Mouse (Mus musculus) kidney, adult 9 months (tissue): Measurements from ENCODE around the gene Mmgt2.
A peak's percentile ranks its signal among the peaks of the same experiment; 100 is the strongest.

ENCODE experiments used
- DNase-seq: peaks from one replicate; pipeline ENCODE4 v3.0.0; 2022

The Mmgt2 gene

GRCm38 (mm10) chr11:62648591-62649391 is at the start of gene Mmgt2:
Gene Mmgt2 (plus strand): TSS chr11:62648664.
- peak; percentile 95 for DNase-seq

DNA sequence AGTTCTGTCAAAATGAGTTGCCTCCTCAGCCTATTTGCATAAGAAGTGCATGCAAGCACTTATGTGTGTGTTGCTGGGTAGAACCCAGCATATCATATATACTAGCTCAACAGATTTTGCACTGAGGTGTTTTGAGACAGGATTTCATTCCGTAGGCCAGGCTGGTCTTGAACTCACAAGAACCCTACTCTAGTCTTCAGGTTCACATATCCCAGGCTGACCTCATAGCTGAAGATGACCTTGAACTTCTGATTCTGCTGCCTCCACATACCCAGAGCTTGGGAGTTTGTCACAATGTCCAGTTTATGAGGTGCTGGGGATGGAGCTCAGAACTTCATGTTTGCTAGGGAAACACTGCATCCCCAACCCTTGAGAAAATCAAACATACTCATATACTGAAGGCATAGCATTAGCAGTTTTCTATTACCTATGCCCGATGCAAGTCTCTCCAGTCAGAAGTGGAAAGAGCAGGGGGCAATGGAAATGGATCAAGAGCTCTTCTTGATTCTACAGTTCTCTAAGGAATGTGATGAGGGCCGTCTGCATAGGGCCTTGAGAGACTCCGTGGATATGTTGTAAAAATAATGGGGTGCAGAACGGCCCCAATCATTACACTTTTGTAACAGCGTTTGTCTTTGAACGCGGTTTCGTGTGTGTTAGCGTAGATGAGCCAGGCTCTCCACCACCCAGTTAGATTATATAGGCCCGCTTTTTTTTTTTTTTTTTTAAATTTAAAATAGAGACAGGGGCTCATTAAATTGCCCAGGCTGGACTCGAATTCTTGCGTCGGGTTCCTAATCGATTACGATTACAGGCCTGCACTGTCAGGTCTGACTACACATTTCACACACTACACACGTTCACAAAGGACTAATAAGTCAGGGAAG is 46.5 kb upstream of the Mmgt2 start:
- no peak for DNase-seq

DNA sequence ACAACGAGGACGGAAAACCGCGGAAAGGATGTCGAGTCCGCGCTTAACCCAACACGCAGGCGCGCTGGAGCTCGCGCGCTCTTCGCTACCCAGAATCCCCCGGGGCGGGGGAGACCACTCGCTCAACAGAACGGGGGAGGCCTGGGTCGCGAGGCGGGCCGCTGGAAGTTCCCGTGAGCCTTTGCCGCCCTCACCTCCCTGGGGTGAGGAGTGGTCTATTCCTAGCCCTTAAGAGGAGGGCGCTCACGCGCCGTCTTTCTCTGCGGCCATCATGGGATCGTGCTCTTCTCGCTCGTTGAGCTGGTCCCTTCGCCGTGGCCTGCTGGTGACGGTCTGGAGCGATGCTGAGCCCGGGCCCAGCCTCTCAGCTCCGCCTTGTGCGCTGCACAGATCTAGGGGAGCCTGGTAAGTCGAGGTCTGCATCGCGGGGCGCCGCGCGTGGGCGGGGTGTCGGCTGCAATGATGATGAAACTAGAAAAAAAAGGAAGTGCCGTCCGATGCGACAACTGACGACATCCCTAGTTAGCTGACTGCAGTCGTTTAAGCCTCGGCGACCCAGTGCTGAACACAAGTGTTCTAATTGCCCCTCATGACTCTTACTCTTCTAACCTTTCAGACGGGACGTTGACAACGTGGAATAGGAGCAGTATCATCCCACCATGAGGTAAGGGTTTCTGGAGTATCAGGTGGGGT is 45.7 kb upstream of the Mmgt2 start:
- peak; percentile 97 for DNase-seq

- DNase-seq, result peak; percentile 63
Measured at GRCm38 (mm10) chr11:62603312-62604056, 45.0 kb upstream of the Mmgt2 start.

GRCm38 (mm10) chr11:62604123-62604706 is 44.2 kb upstream of the Mmgt2 start:
- DNase-seq, result no peak

DNA sequence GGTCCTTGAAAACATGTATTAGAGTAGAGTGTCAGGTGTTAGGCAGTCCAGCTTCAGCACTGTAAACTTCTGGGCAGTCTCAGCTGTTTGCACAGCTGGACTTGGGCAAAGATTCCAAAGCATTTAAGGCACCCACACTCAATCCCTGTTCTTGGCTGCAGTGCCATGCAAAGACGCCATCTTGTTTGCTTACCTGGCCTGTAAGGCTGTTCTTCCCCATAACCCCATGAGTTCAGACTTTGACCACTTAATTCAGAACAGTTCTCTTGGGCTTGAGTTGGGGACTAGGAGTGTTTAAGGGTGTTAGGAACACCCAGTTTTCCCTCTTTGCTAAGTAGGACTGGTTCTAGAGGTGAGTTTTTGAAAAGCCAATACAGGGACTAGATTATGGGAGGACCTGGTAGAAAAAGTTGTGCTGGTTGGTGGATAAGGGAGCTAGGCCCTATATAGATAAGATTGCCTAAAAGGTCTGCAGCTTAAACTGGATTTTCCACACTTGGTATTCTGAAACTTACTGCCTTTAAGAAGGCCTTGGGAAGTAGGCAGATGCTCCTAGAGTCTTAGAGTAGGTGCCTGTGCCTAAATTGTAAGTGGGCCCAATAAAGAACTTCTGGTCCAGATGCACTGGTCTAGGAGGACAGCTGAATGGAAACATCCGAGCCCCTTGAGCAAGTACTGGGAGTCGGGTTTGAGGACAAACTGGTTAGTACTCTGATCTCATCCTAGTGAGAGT is 43.4 kb upstream of the Mmgt2 start:
- DNase-seq, result no peak

- DNase-seq, result no peak
Measured at GRCm38 (mm10) chr11:62605619-62606298, 42.7 kb upstream of the Mmgt2 start.

- no peak for DNase-seq
Measured at GRCm38 (mm10) chr11:62606299-62607169, 41.9 kb upstream of the Mmgt2 start.

DNA sequence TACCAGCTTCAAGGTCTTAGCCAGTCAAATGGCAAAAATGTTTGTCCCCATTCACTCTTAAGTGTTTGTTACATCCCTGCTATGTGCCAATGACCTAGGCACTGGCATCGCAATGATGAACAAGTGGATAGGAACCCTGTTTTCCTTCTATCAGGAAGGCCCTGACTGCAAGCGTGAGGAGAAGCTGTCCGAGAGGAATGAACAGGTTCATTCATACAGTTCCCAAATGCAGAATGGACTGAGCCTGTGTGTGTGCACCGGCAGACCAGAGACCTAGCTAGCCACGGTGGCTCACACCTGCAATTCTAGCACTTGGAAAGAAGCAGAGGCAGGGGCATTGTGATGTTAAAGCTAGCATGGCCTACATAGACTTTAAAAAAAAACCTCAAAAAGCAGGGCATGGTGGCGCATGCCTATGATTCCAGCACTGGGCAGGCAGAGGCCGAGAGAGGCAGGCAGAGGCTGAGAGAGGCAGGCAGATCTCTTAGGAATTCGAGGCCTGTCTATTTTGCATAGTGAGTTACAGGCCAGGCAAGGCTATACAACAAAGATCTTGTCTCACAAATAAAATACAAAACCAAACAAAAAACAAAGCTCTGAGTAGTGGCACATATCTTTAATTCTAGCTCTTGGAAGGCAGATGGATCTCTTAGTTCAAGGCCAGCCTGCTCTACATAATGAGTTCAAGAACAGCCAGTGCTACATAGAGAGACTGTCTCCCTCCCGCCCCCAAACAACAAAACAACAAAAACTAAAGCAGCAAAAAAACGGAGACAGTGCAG is 41.1 kb upstream of the Mmgt2 start:
- no peak for DNase-seq

- no peak for DNase-seq
Measured at GRCm38 (mm10) chr11:62607952-62608201, 40.6 kb upstream of the Mmgt2 start.

GRCm38 (mm10) chr11:62608826-62609675 is 39.4 kb upstream of the Mmgt2 start:
- DNase-seq, result no peak

DNA sequence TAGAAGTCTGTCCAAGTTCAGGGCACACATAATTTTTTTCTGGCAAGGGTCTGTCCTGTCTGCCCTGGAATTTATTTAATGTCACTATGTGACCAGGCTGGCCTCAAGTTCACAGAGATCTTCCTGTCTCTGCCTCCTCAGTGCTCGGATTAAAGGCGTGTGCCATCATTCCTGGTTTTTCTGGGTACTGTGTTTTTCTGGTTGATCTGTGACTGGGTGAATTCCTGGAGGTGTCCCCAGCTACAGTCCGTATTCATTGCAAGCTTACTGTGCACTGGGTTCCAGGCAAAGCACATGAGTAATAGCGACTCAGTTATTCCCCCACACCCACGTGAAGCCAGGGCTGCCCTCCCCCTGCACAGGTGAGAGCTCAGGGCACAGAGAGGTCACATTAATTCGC is 38.2 kb upstream of the Mmgt2 start:
- DNase-seq, result no peak

DNA sequence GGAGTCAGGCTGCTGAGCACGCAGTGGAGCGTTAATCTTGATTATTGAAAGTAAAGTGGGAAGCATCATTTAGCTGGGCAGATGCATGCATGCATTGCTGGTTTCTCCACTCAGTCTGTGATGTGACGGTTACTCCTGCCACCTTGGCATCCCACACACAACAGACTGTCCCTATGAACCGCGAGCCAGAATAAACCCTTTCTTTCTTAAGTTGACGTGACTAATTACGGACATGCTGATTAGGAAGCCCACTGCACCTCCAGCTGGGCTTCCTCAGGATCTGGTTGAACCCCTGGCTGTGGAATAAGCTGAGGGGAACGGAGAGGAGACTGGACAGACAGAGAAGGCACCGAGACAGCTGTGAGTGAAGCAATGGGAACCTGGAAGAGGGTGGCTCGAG is 35.9 kb upstream of the Mmgt2 start:
- DNase-seq, result no peak

DNA sequence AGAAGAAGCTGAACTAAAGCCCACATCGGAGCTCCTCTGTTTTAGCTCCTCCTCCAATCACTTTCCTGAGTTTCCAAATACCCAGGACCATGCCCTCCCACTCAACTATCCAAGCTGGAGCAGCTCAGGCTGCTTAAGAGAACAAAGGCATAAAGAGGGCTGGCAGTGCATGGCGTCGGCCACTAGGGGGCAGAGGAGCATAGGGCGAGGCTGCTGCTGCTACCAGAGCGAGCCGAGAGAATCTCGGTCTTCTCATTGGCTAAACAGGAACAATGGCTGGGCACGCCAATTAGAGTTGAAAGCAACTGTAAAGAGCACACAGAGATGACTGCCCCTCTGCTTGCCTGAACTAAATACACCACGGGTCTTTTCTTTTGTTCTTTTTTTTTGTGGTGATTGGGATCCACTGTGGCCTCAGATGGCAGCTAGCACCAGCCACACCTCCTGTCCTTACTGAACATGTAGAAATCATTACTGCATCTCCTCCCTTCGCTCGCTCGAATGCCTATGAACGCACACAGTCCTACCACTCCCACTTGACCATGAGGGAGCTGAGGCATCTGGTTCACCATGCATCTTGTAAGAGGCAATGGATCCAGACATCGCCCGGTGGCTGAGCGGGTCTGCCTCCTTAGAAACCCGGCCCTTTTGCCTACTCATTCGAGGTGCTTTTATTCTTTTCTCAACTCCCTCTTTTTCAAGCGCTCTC is 34.7 kb upstream of the Mmgt2 start:
- peak; percentile 90 for DNase-seq

- no peak for DNase-seq
Measured at GRCm38 (mm10) chr11:62614876-62615410, 33.5 kb upstream of the Mmgt2 start.

- DNase-seq, result no peak
Measured at GRCm38 (mm10) chr11:62615456-62615855, 33.0 kb upstream of the Mmgt2 start.

DNA sequence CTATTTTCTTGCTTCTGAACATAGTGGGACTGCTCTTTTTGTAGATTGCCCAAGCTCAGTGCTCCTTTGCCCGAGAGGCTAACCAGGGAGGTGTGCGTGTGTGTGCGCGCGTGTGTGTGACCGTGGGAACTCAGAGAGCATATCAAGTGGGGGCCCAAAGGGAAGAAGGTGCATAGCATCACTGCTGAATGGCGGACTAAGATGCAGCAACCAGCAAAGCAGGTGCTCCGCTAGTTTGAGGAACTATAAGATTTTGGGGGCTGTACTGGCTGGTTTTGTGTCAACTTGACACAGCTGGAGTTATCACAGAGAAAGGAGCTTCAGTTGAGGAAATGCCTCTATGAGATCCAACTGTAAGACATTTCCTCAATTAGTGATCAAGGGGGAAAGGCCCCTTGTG is 27.4 kb upstream of the Mmgt2 start:
- no peak for DNase-seq
